Mouse (Mus musculus) right cerebral cortex, postnatal 4 days (tissue): ENCODE data around the gene H2-M10.4.
"Not testable (repeated sequence)": the region's sequence is repeated elsewhere in the genome, so short reads cannot be mapped to it uniquely, and the experiment has no call there.

Experiments
- DNase-seq: peaks from one replicate; pipeline ENCODE4 v3.0.0-alpha.2; 2022

Gene H2-M10.4

GRCm38 (mm10) chr17:36462234-36462633 is at the start of gene H2-M10.4:
TSS of gene H2-M10.4 (minus strand) at chr17:36462334.
- DNase-seq, result no peak

DNA sequence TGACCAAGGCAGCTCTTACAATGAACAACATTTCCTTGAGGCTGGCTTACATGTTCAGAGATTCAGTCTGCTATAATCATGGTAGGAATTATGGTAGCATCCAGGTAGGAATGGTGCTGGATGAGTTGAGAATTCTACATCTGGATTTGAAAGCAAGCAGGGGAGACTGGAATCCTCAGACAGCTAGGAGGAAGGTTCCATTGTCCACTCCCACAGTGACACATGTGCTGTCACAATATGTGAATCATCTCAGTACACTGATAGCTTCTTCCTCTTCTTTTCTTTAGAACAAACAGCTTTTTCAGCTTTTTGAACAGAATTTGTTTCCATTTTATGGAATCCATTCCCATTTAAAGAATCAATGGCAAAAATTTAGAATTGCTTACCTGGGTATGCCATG is 41.8 kb upstream of the H2-M10.4 start:
- DNase-seq, result no peak

- DNase-seq, result no peak
Observed at GRCm38 (mm10) chr17:36500435-36500834, 38.3 kb upstream of the H2-M10.4 start.

DNA sequence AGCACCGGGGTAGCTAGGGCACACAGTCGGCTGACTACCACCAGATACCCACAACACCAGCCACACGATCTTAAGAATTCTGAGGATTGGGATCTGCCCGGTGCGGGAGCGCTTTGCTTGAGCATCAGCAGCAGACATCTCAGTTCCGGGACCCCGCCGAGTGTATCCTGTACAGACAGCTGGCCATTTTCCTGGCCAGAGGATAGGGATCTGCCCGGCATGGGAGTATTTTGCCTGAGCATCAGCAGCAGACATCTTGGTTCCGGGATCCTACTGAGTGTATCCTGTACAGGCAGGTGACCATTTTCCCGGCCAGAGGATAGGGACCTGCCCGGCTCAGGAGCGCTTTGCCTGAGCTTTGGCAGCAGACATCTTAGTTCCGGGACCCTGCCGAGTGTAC is 26.0 kb upstream of the H2-M10.4 start:
- DNase-seq, result not testable (repeated sequence)

DNA sequence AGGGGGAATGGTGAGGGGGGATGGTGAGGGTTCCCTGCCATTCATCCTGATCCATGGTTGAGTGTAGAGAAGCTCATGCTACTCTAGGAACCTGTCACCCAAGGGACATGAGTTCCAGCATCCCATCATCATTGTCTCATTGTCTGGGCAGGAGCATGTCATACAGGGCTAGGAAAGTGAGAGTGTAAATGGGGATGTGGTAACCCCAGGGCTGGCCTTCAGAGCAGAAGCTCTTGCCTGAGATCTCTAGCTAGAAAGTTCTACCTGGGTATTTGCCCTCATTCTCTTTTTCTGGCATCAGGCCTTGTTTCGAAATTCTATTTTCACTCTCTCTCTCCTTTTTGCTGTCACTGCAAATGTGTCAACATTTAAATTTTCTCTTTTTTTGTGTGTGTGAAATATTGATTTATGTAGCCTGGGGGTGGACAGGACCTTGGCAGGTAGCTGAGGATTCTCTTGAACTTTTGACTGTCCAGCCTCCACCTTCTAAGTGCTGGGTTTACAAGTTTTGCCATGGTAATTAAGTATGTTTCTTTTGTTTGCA is 24.6 kb upstream of the H2-M10.4 start:
- DNase-seq, result no peak

- DNase-seq, result no peak
Observed at GRCm38 (mm10) chr17:36483865-36484264, 21.7 kb upstream of the H2-M10.4 start.

DNA sequence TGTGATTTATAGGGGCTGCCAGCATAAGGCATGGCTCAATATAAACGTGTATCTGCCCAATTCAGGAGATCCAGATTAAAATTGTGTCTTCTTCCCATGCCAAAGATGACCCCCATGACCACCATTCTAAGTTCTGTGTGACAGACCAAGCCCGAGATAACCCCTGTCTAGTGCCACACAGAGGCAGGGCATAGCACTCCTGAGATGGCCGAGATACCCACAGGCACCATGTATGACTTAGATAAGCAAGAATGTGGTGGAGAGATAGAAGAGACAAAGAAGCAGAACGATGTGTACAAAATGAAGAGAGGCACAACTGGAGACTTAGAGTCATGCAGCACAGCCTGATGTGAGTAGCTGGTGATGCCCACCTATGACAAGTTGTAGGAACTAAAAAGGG is 5.9 kb downstream of the H2-M10.4 start:
- DNase-seq, result no peak

DNA sequence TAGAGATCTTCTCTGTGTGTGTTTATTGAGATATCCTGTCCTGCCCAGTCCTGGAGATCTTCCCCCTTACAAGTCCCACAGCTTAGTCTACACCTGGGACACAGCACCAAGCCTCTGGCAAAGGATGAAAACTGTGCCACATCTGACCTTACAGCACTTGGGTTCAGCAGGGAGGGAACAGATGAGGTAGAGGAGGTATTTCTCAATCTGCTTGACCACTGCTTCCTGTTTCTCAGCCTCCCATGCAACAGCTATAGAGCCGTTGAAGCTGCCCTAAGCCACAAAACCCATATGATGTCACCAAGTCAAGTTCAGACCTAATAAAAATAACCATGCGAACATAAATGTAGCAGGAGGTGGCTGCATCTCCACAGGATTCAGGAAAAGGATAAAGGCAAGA is 30.7 kb downstream of the H2-M10.4 start:
- DNase-seq, result no peak

GRCm38 (mm10) chr17:36418091-36418754 is 43.9 kb downstream of the H2-M10.4 start:
- DNase-seq, result no peak

GRCm38 (mm10) chr17:36417416-36417815 is 44.7 kb downstream of the H2-M10.4 start:
- no peak for DNase-seq

- DNase-seq, result no peak
Observed at GRCm38 (mm10) chr17:36415407-36415806, 46.7 kb downstream of the H2-M10.4 start.

- DNase-seq, result no peak
Observed at GRCm38 (mm10) chr17:36414361-36414760, 47.8 kb downstream of the H2-M10.4 start.
